Mouse (Mus musculus): Measurements from ENCODE around the gene Itgb3bp. TPM values are rescaled to one million over a fixed set of nuclear protein-coding genes. Genes with fewer than 3 reads are reported as not detected.

The Itgb3bp gene
- polyA plus RNA-seq, 1 experiment = 0.92 TPM

DNA sequence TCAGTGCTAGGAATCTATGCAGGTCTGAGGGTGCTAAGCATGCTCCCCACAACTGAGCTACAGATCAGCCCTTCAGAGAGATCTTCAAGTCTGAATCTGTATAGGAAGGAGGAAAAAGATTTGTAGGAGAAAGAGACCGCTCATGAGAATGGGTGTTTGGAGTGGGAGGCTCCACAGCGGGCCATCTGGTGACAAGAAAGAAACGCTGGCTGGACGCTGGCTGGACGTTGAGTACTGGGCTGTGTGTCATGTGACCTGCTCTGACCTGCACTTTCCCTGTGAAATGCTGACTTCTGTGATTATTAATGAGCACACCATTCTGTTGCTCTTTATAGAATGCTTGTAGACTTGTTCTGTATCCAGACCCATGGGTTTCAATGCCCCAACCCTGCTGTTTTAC is 39.7 kb upstream of the Itgb3bp start:
- Histone ChIP-seq H3K36me3 (ENCODE audit: control insufficient read depth, insufficient read depth, low read length) (peaks cover 10% of the 10 kb centered on the region; the same call in 1 of the 2 replicates), H3K4me1 (replicated peaks; ENCODE audit: control insufficient read depth, insufficient read depth, low read length) (no peaks in the 10 kb centered on the region), H3K27me3 (ENCODE audit: control insufficient read depth, insufficient read depth, low read length) (no peaks in the 10 kb centered on the region), H3K27ac (ENCODE audit: control insufficient read depth, insufficient read depth, low read length) (no peak overlapping the region), H3K4me3 (ENCODE audit: control insufficient read depth, insufficient read depth, low read length) (no peak overlapping the region)
- TF ChIP-seq POLR2A (IDR thresholded peaks at IDR 0.05; ENCODE audit: control insufficient read depth, extremely low read depth, insufficient read depth, low read length, poor library complexity) (no peak), CTCF (IDR thresholded peaks at IDR 0.05; ENCODE audit: borderline replicate concordance, control insufficient read depth, extremely low read depth, insufficient read depth, low read length, poor library complexity) (no peak)
- 96% methylated on average over 5 of the region's 5 CpGs for WGBS
- DNase-seq = no peak

DNA sequence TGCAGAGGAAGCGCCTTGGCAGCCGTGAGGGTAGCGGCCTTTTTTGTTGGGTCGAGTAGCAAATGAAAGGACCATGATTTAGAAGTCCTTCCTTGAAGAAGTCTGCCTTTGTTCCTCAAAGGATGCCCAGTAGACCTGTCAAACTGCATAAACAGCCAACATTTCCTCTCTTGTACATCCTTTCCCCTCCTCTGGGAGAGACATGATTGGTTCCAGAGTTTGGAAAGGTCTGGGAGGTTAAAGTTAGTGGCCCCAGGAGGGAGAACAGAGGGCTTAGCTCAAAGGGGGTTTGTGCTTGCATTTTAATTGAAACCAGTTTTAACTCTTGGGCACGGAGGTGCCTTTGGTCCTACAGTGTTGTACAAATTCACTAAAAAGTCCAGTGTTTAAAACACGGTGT is 36.9 kb upstream of the Itgb3bp start:
- no peak for TF ChIP-seq CTCF (IDR thresholded peaks at IDR 0.05; ENCODE audit: borderline replicate concordance, control insufficient read depth, extremely low read depth, insufficient read depth, low read length, poor library complexity)
- TF ChIP-seq POLR2A (IDR thresholded peaks at IDR 0.05; ENCODE audit: control insufficient read depth, extremely low read depth, insufficient read depth, low read length, poor library complexity) = no peak
- Histone ChIP-seq H3K4me3 (ENCODE audit: control insufficient read depth, insufficient read depth, low read length) (no peak overlapping the region), H3K27me3 (ENCODE audit: control insufficient read depth, insufficient read depth, low read length) (no peaks in the 10 kb centered on the region), H3K4me1 (replicated peaks; ENCODE audit: control insufficient read depth, insufficient read depth, low read length) (no peaks in the 10 kb centered on the region), H3K36me3 (ENCODE audit: control insufficient read depth, insufficient read depth, low read length) (peaks cover 10% of the 10 kb centered on the region; the same call in 1 of the 2 replicates), H3K27ac (ENCODE audit: control insufficient read depth, insufficient read depth, low read length) (no peak overlapping the region)
- WGBS = 93% methylated on average over 6 of the region's 6 CpGs
- no peak for DNase-seq

DNA sequence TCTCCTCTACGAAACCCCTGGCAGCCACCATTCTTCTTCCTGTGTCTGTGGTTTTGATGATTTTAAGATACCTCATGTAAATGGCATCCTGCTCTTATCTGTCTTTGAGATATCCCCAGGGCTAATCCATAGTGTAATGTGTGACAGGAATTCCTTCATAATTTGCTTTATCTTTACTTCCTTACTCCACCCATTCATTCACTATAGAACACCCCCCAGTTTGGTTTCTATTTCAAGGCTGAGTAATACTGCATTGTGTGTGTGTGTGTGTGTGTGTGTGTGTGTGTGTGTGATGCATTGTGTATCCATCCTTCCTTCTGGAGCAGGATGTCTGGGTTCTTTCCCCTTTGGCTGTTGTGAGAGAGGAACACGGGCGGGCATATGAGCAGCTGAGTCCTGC is 29.7 kb upstream of the Itgb3bp start:
- no peak for DNase-seq
- Histone ChIP-seq H3K36me3 (ENCODE audit: control insufficient read depth, insufficient read depth, low read length) (no peaks in the 10 kb centered on the region), H3K27me3 (ENCODE audit: control insufficient read depth, insufficient read depth, low read length) (no peaks in the 10 kb centered on the region), H3K4me1 (replicated peaks; ENCODE audit: control insufficient read depth, insufficient read depth, low read length) (no peaks in the 10 kb centered on the region), H3K4me3 (ENCODE audit: control insufficient read depth, insufficient read depth, low read length) (no peak overlapping the region), H3K27ac (ENCODE audit: control insufficient read depth, insufficient read depth, low read length) (no peak overlapping the region)
- TF ChIP-seq CTCF (IDR thresholded peaks at IDR 0.05; ENCODE audit: borderline replicate concordance, control insufficient read depth, extremely low read depth, insufficient read depth, low read length, poor library complexity) = no peak
- TF ChIP-seq POLR2A (IDR thresholded peaks at IDR 0.05; ENCODE audit: control insufficient read depth, extremely low read depth, insufficient read depth, low read length, poor library complexity) = no peak
- 72% methylated on average over 3 of the region's 3 CpGs for WGBS

DNA sequence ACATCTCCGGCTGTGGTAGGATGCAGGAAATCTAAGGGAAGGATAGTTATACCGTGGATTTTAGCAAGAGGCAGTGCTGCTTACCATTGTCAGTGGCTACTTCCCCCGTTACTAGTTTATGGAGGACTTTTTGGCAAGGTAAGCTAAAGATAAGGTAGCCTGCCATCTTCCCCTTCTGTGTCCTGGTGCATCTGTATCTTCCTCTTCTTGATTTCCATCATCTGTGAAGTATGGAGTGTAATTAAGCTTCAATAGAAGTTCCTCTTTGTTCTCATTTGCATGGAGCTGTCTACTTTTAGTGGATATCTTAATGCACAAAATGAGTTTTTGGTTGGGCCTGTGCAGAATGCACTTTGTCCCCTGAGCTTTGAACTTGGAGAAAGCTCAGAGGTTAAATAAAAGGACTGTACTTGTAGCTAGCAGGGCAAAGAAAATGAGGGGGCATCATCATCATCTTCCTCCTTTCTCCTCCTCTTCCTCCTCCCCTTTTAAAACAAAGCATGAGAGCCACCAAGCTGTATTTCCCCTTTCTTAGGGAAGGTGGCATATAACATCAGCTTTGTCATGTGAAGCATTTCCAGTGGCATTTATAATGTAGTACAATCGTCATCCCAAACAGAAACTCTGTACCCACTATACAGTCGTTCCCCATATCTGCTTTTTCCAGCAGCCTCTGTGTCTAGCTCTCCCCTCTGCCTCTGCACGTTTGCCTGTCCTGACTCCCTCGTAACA is 28.6 kb upstream of the Itgb3bp start:
- TF ChIP-seq POLR2A (IDR thresholded peaks at IDR 0.05; ENCODE audit: control insufficient read depth, extremely low read depth, insufficient read depth, low read length, poor library complexity) = no peak
- TF ChIP-seq CTCF (IDR thresholded peaks at IDR 0.05; ENCODE audit: borderline replicate concordance, control insufficient read depth, extremely low read depth, insufficient read depth, low read length, poor library complexity) = no peak
- Histone ChIP-seq H3K27ac (ENCODE audit: control insufficient read depth, insufficient read depth, low read length) (no peak overlapping the region), H3K36me3 (ENCODE audit: control insufficient read depth, insufficient read depth, low read length) (no peaks in the 10 kb centered on the region), H3K4me3 (ENCODE audit: control insufficient read depth, insufficient read depth, low read length) (no peak overlapping the region), H3K4me1 (replicated peaks; ENCODE audit: control insufficient read depth, insufficient read depth, low read length) (no peaks in the 10 kb centered on the region), H3K27me3 (ENCODE audit: control insufficient read depth, insufficient read depth, low read length) (no peaks in the 10 kb centered on the region)
- DNase-seq = no peak
- 67% methylated on average over 7 of the region's 7 CpGs for WGBS

DNA sequence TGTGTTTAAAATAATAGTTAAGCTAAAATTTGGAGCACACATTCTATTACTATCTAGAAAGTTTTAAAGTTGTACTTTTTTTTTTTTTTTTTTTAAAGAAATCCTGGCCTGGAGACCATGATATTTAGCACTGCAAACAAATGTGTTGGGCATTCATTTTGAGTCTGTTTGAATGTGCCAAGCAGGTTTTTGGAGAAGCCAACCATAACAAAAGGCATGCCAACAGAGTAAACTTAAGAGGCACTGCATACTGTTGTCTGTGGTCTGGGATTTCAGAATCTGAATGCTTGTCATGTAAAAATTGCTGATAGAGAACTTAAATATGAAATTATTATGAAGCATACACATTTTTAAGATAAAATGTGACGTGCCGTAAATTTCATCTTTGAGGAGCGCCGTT is 27.6 kb upstream of the Itgb3bp start:
- no peak for DNase-seq
- Histone ChIP-seq H3K36me3 (ENCODE audit: control insufficient read depth, insufficient read depth, low read length) (no peaks in the 10 kb centered on the region), H3K27me3 (ENCODE audit: control insufficient read depth, insufficient read depth, low read length) (no peaks in the 10 kb centered on the region), H3K27ac (ENCODE audit: control insufficient read depth, insufficient read depth, low read length) (no peak overlapping the region), H3K4me1 (replicated peaks; ENCODE audit: control insufficient read depth, insufficient read depth, low read length) (no peaks in the 10 kb centered on the region), H3K4me3 (ENCODE audit: control insufficient read depth, insufficient read depth, low read length) (no peak overlapping the region)
- TF ChIP-seq CTCF (IDR thresholded peaks at IDR 0.05; ENCODE audit: borderline replicate concordance, control insufficient read depth, extremely low read depth, insufficient read depth, low read length, poor library complexity) (no peak), POLR2A (IDR thresholded peaks at IDR 0.05; ENCODE audit: control insufficient read depth, extremely low read depth, insufficient read depth, low read length, poor library complexity) (no peak)
- 96% methylated on average over 4 of the region's 4 CpGs for WGBS

DNA sequence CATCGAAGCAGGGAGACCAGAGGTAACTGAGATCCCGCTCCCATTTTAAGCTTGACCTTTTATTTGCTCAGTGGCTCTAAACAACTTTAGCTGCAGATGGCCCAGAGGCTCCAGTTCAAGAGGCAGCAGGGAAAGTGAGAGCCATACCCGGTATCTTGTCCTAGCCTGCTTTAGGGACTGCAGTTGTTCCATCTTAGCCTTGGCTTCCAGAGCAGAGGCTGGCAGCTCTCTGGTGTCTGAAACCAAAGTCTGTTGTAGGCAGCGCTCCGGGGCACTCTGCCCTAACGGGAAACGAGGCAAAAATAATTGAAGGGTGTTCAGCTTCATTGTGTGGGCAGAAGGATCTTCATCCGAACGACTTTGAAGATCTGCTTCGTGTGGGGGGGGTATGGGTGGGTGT is 25.8 kb upstream of the Itgb3bp start:
- no peaks in the 10 kb centered on the region for H3K4me1 ChIP-seq (replicated peaks; ENCODE audit: control insufficient read depth, insufficient read depth, low read length)
- DNase-seq = no peak
- H3K4me3 ChIP-seq (ENCODE audit: control insufficient read depth, insufficient read depth, low read length) = no peak overlapping the region
- WGBS = 96% methylated on average over 10 of the region's 10 CpGs
- H3K27ac ChIP-seq (ENCODE audit: control insufficient read depth, insufficient read depth, low read length) = no peak overlapping the region
- no peaks in the 10 kb centered on the region for H3K36me3 ChIP-seq (ENCODE audit: control insufficient read depth, insufficient read depth, low read length)
- TF ChIP-seq POLR2A (IDR thresholded peaks at IDR 0.05; ENCODE audit: control insufficient read depth, extremely low read depth, insufficient read depth, low read length, poor library complexity) (no peak), CTCF (IDR thresholded peaks at IDR 0.05; ENCODE audit: borderline replicate concordance, control insufficient read depth, extremely low read depth, insufficient read depth, low read length, poor library complexity) (no peak)
- H3K27me3 ChIP-seq (ENCODE audit: control insufficient read depth, insufficient read depth, low read length) = no peaks in the 10 kb centered on the region

Data from thymus, adult 2 months (tissue).